Mouse (Mus musculus): ENCODE results near the gene Mga. TPM values are rescaled to one million over a fixed set of nuclear protein-coding genes. Genes with fewer than 3 reads are reported as not detected.

Mga gene
- polyA plus RNA-seq, 1 experiment from 2014 or later, result 33.9 TPM

DNA sequence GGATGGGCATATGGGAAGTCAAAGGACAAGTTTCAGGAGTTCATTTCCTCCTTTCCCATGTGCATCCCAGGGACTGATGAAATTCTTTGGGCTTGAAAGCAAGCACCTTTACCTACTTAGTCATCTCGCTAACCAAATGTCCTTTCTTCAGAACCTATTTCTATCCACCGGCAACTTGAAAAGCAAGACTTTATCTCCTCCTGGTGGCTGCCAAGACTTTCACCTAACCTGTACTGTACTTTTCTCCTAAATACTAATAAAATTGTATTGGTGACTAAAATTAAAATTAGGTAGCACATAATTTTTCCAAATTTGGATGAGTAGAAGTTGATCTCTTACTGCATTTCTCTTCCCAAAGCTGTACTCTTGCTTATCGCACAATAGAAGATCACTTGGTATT lies 9.8 kb upstream of the Mga start:
- 81% methylated on average over 3 of the region's 3 CpGs for WGBS
- no peak overlapping the region for H3K4me2 ChIP-seq (ENCODE audit: low read depth, low read length)
- no peak overlapping the region for H3K9ac ChIP-seq (ENCODE audit: low read depth, low read length)

DNA sequence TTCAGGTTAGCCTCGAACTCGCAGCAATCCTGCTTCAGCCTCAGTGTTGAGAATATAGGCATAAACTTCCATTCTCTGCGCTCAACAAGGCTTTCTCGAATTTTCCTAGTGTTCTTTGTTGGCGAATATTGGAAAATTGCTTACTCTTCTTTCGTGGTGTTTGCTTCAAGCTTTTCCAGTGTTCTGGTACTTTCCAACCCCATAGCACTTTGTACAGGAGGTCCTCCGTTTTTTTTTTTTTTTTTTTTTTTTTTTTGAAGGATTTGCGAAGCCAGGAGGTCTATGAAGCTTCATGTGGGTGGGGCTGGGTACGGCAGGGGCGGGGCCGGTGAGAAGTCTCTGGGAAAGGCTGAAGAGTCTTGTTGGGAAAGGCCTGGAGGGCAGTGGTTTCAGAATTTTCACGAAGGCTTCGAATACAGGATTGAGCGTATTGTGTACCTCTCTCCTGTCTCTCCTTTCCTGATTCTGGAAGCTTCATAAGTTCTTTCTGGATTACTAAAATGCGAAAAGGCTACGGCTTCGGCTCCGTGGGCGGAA lies 407 bp upstream of the Mga start:
- ATAC-seq (ENCODE audit: low read depth) (peak; percentile 79), DNase-seq (ENCODE audit: low spot score) (no peak)
- Histone ChIP-seq H3K4me3 (ENCODE audit: low read depth, low read length) (peak overlapping the region; percentile 59), H3K27me3 (replicated peaks; ENCODE audit: control insufficient read depth, insufficient read depth, low read length) (no peaks in the 10 kb centered on the region), H3K4me1 (ENCODE audit: control insufficient read depth, insufficient read depth, low read length) (peaks cover 7% of the 10 kb centered on the region; the same call in 1 of the 2 replicates), H3K27ac (replicated peaks; ENCODE audit: low read depth, low read length) (peak overlapping the region; percentile 92), H3K4me2 (ENCODE audit: low read depth, low read length) (peak overlapping the region; percentile 90), H3K9me3 (ENCODE audit: control insufficient read depth, low read length) (no peaks in the 10 kb centered on the region), H3K9ac (ENCODE audit: low read depth, low read length) (peak overlapping the region; percentile 70), H3K36me3 (ENCODE audit: control insufficient read depth, insufficient read depth, low read length) (no peaks in the 10 kb centered on the region)
- WGBS, result 14% methylated on average over 18 of the region's 19 CpGs

More for the DNA sequence above, 9.8 kb upstream of the Mga start:
- no peaks in the 10 kb centered on the region for H3K36me3 ChIP-seq (ENCODE audit: control insufficient read depth, insufficient read depth, low read length)
- no peaks in the 10 kb centered on the region for H3K4me1 ChIP-seq (ENCODE audit: control insufficient read depth, insufficient read depth, low read length)
- H3K4me3 ChIP-seq (ENCODE audit: low read depth, low read length), result no peak overlapping the region
- ATAC-seq (ENCODE audit: low read depth) (no peak), DNase-seq (ENCODE audit: low spot score) (no peak)
- no peak overlapping the region for H3K27ac ChIP-seq (replicated peaks; ENCODE audit: low read depth, low read length)
- H3K9me3 ChIP-seq (ENCODE audit: control insufficient read depth, low read length), result no peaks in the 10 kb centered on the region
- no peaks in the 10 kb centered on the region for H3K27me3 ChIP-seq (replicated peaks; ENCODE audit: control insufficient read depth, insufficient read depth, low read length)

DNA sequence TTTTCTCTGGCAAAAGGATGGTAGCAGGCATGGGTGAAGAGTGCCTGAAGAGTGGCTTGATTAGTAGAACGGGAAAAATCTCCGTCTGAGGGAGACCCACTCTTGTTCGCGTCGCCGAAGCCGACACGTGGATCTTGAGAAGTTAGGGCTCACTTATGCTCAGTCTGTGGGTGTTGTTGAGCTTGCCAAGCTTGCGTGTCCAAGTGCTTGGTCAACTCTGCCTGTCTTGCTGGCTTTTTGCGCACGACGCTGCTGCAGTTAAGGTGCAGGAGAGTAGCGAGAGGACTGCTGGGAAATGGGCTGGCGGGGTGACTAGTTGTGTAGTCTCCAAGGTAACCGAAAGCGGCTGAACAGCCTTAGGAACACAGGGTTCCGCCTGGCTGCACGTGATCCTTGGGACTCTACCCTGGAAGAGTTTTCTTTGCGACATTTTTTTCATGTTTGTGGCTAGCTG lies 1.1 kb downstream of the Mga start:
- peak; percentile 85 for DNase-seq (ENCODE audit: low spot score)
- 10% methylated on average over 19 of the region's 19 CpGs for WGBS
- no peaks in the 10 kb centered on the region for H3K27me3 ChIP-seq (replicated peaks; ENCODE audit: control insufficient read depth, insufficient read depth, low read length)
- H3K4me1 ChIP-seq (ENCODE audit: control insufficient read depth, insufficient read depth, low read length), result peaks cover 7% of the 10 kb centered on the region; the same call in 1 of the 2 replicates
- peak overlapping the region; percentile 90 for H3K4me2 ChIP-seq (ENCODE audit: low read depth, low read length)
- no peaks in the 10 kb centered on the region for H3K9me3 ChIP-seq (ENCODE audit: control insufficient read depth, low read length)
- H3K36me3 ChIP-seq (ENCODE audit: control insufficient read depth, insufficient read depth, low read length), result peaks cover 11% of the 10 kb centered on the region
- peak overlapping the region; percentile 70 for H3K9ac ChIP-seq (ENCODE audit: low read depth, low read length)
- no peak overlapping the region for H3K27ac ChIP-seq (replicated peaks; ENCODE audit: low read depth, low read length)
- peak; percentile 38; the same call in 1 of the 2 replicates for ATAC-seq (ENCODE audit: low read depth)
- peak overlapping the region; percentile 59 for H3K4me3 ChIP-seq (ENCODE audit: low read depth, low read length)

DNA sequence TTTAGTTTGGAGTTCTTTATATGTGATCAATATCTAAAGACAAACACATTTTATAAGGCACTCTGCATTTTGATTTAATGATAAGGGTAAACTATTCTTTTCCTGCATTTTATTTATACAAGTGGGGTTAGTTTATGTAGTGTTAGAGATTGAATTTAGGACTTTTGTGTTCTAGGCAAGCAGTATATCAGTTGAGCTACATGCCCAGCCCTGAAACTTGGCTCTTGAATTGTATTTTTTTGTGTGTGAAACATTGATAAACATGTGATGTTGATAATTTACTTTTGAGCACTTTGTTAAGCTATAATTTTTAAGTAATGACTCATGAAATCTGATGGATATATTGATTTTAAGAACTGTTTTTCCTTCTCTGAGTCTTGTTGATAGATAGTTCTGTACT lies 19.0 kb downstream of the Mga start:
- H3K27ac ChIP-seq (replicated peaks; ENCODE audit: low read depth, low read length), result no peak overlapping the region
- DNase-seq (ENCODE audit: low spot score), result no peak

DNA sequence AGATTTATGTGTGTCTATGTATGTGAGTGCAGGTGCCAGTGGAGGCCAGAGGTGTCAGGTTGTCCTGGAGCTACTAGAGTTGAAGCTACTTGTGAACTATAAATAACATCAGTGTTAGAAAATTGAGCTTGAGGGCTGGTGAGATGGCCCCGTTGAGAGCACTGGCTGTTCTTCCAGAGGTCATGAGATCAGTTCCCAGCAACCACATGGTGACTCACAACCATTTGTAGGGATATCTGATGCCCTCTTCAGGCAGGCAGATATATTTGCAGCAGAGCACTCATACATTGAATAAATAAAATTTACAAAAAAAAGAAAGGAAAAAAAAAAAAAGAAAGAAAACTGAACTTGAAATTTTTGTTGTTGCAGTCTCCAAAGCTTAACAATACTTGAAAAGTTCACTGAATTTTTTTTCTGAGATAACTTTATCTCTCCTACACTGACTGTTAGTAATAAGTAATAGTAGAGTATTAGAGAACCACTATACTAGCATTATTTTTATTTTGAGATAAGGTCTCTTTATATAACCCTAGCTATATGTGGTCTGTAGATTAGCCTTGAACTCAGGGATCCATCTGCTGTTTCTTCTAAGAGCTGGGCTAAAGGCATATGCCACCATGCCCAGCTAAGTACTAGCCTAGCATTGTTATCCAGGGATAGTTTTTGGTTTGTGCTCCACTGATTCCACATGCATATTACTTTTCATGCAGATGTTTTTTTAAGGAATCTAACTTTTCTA lies 20.8 kb downstream of the Mga start:
- Histone ChIP-seq H3K4me3 (ENCODE audit: low read depth, low read length) (no peak overlapping the region), H3K27me3 (replicated peaks; ENCODE audit: control insufficient read depth, insufficient read depth, low read length) (no peaks in the 10 kb centered on the region), H3K4me1 (ENCODE audit: control insufficient read depth, insufficient read depth, low read length) (no peaks in the 10 kb centered on the region), H3K9ac (ENCODE audit: low read depth, low read length) (no peak overlapping the region), H3K36me3 (ENCODE audit: control insufficient read depth, insufficient read depth, low read length) (peaks cover 55% of the 10 kb centered on the region), H3K4me2 (ENCODE audit: low read depth, low read length) (no peak overlapping the region), H3K9me3 (ENCODE audit: control insufficient read depth, low read length) (no peaks in the 10 kb centered on the region), H3K27ac (replicated peaks; ENCODE audit: low read depth, low read length) (no peak overlapping the region)
- DNase-seq (ENCODE audit: low spot score) (no peak), ATAC-seq (ENCODE audit: low read depth) (no peak)
- 66% methylated on average over 1 of the region's 1 CpGs for WGBS

More for the DNA sequence above, 19.0 kb downstream of the Mga start:
- H3K9me3 ChIP-seq (ENCODE audit: control insufficient read depth, low read length), result no peaks in the 10 kb centered on the region
- no peak overlapping the region for H3K4me3 ChIP-seq (ENCODE audit: low read depth, low read length)
- H3K4me1 ChIP-seq (ENCODE audit: control insufficient read depth, insufficient read depth, low read length), result no peaks in the 10 kb centered on the region
- no peak for ATAC-seq (ENCODE audit: low read depth)
- H3K27me3 ChIP-seq (replicated peaks; ENCODE audit: control insufficient read depth, insufficient read depth, low read length), result no peaks in the 10 kb centered on the region
- H3K36me3 ChIP-seq (ENCODE audit: control insufficient read depth, insufficient read depth, low read length), result peaks cover 40% of the 10 kb centered on the region
- H3K9ac ChIP-seq (ENCODE audit: low read depth, low read length), result no peak overlapping the region
- H3K4me2 ChIP-seq (ENCODE audit: low read depth, low read length), result no peak overlapping the region

DNA sequence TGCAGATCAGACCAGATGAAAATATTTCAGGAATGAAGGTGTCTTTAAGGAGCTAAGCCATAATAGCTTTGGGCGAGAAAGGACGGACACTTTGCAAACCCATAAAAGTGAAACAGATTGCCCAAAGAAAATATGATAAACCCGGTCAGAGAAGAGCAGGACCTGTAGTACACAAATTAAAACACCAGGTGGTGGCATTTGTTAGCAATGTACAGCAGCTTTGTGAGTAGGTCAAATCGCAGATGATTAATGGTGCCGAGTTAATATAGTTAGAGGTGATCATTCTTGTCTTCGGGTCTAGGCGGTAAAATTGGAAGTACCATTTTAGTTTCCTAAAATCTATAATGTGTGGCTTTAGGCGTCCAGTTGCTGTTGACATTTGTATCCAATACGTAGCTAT lies 73.5 kb downstream of the Mga start:
- peaks cover 13% of the 10 kb centered on the region for H3K4me1 ChIP-seq (ENCODE audit: control insufficient read depth, insufficient read depth, low read length)
- peaks cover 20% of the 10 kb centered on the region; the same call in 1 of the 2 replicates for H3K36me3 ChIP-seq (ENCODE audit: control insufficient read depth, insufficient read depth, low read length)
- H3K4me2 ChIP-seq (ENCODE audit: low read depth, low read length), result no peak overlapping the region
- H3K9me3 ChIP-seq (ENCODE audit: control insufficient read depth, low read length), result no peaks in the 10 kb centered on the region
- H3K4me3 ChIP-seq (ENCODE audit: low read depth, low read length), result no peak overlapping the region
- ATAC-seq (ENCODE audit: low read depth) (no peak), DNase-seq (ENCODE audit: low spot score) (peak; percentile 74)
- no peak overlapping the region for H3K27ac ChIP-seq (replicated peaks; ENCODE audit: low read depth, low read length)
- H3K9ac ChIP-seq (ENCODE audit: low read depth, low read length), result no peak overlapping the region
- H3K27me3 ChIP-seq (replicated peaks; ENCODE audit: control insufficient read depth, insufficient read depth, low read length), result no peaks in the 10 kb centered on the region
- WGBS, result 41% methylated on average over 9 of the region's 9 CpGs

DNA sequence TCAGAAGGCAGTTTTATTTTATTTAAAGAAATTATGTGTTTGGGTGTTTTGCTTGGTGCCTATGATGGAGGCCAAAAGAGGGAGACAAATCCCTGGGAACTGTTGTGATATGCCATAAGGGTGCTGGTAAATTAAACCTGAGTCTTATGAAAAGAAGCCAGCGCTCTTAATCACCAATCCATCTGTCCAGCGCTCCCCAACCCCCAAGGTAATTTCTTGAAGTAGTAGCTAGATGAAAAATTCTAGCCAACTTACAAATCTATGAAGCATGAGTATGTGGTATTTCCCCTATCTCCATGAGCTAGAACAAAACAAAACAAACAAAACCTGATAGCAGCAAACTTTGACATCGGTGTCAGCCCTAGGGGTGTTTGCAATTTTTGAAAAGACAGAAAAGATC lies 74.3 kb downstream of the Mga start:
- H3K4me3 ChIP-seq (ENCODE audit: low read depth, low read length), result no peak overlapping the region
- WGBS, result 79% methylated on average over 3 of the region's 3 CpGs

DNA sequence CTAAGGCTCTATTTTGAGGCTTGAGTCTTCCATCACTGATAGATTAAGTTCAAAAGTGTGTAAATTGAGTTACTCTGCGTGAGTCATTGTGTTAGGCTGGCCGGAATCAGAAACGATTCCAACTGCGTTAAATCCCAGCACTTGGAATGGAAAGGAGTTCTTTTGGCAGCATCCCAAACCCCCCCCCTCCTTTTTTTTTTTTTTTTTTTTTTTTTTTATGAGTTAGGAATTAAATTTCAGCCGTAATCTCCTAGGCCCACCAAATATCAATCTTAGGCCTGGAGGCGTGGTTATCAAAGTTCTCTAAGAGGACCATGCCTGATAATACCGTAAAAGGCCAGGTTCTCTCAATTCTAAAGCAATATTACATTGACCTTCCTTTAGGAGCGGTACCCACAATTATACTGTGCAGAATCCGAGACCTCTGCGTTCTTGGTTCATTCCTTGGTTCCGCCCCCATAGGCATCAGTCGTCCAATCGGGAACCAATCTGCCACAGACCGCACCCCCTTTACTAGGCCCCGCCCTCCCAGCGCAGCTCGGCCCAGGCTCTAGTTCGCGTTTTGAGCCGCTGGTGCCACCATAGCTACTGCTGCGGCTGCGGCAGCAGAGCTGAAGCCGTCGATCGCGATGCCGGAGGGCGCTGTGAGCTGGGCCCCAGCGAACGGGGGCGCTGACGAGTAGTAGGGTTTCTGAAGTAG lies 75.0 kb downstream of the Mga start:
- H3K9me3 ChIP-seq (ENCODE audit: control insufficient read depth, low read length), result no peaks in the 10 kb centered on the region
- peak overlapping the region; percentile 68 for H3K27ac ChIP-seq (replicated peaks; ENCODE audit: low read depth, low read length)

More for the DNA sequence above, 74.3 kb downstream of the Mga start:
- H3K4me2 ChIP-seq (ENCODE audit: low read depth, low read length), result peak overlapping the region; percentile 60
- ATAC-seq (ENCODE audit: low read depth) (no peak), DNase-seq (ENCODE audit: low spot score) (no peak)
- H3K36me3 ChIP-seq (ENCODE audit: control insufficient read depth, insufficient read depth, low read length), result peaks cover 12% of the 10 kb centered on the region; the same call in 1 of the 2 replicates
- H3K27me3 ChIP-seq (replicated peaks; ENCODE audit: control insufficient read depth, insufficient read depth, low read length), result no peaks in the 10 kb centered on the region
- H3K4me1 ChIP-seq (ENCODE audit: control insufficient read depth, insufficient read depth, low read length), result peaks cover 13% of the 10 kb centered on the region
- H3K27ac ChIP-seq (replicated peaks; ENCODE audit: low read depth, low read length), result no peak overlapping the region
- no peak overlapping the region for H3K9ac ChIP-seq (ENCODE audit: low read depth, low read length)
- no peaks in the 10 kb centered on the region for H3K9me3 ChIP-seq (ENCODE audit: control insufficient read depth, low read length)

More for the DNA sequence above, 75.0 kb downstream of the Mga start:
- peak overlapping the region; percentile 87 for H3K9ac ChIP-seq (ENCODE audit: low read depth, low read length)
- ATAC-seq (ENCODE audit: low read depth) (peak; percentile 99), DNase-seq (ENCODE audit: low spot score) (peak; percentile 98)
- H3K36me3 ChIP-seq (ENCODE audit: control insufficient read depth, insufficient read depth, low read length), result peaks cover 6% of the 10 kb centered on the region; the same call in 1 of the 2 replicates
- peak overlapping the region; percentile 96 for H3K4me3 ChIP-seq (ENCODE audit: low read depth, low read length)
- H3K4me1 ChIP-seq (ENCODE audit: control insufficient read depth, insufficient read depth, low read length), result peaks cover 13% of the 10 kb centered on the region
- peak overlapping the region; percentile 60 for H3K4me2 ChIP-seq (ENCODE audit: low read depth, low read length)
- H3K27me3 ChIP-seq (replicated peaks; ENCODE audit: control insufficient read depth, insufficient read depth, low read length), result no peaks in the 10 kb centered on the region
- under 1% methylated on average over 27 of the region's 32 CpGs for WGBS
